ENCODE assay signal across 13 mouse cellular contexts in the genomic region with DNA sequence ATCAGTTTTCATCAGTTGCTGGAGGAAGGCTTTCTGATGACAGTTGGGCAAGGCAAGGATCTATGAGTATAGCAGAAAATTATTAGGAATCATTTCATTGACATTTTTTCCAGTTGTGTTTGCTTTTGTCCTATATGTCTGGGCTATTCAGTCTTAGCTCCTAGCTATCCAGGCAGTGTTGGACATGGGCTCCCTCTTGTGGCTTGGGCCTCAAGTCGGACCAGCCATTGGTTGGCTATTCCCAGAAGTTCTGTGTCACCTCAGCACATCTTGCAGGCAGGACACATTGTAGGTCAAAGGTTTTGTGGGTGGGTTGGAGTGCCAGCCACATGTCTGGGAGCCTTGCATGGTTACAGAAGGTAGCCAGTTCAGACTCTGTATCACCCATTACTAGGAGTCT. TPM values are rescaled to one million over a fixed set of nuclear protein-coding genes. Genes with fewer than 3 reads are reported as not detected.
DNase-seq lines count a peak whose midpoint lies in the region; ATAC-seq lines count a peak whose summit lies in the region.
"Had no signal": no experiment of that assay in that cellular context is flagged by ENCODE, and none has a peak within 500 bp of the region (broad histone marks: within the 10 kb centered on the region; RNA-seq: fewer than 3 reads in every experiment).

No protein-coding gene starts in this region.

- H3K27ac ChIP-seq in kidney, embryonic 15.5 days = no peak overlapping the region
- H3K27ac ChIP-seq: hindbrain, embryonic 13.5 days; limb, embryonic 12.5 days; midbrain, embryonic 10.5 days; neural tube, embryonic 12.5 days had no signal

- H3K4me3 ChIP-seq in kidney, embryonic 15.5 days (replicated peaks) = no peak overlapping the region
- H3K4me3 ChIP-seq: hindbrain, embryonic 13.5 days; limb, embryonic 12.5 days; midbrain, embryonic 10.5 days; neural tube, embryonic 12.5 days had no signal

- H3K9me3 ChIP-seq in kidney, embryonic 15.5 days (replicated peaks) = no peaks in the 10 kb centered on the region
- H3K9me3 ChIP-seq: hindbrain, embryonic 13.5 days; midbrain, embryonic 10.5 days; neural tube, embryonic 12.5 days had no signal

- no peak overlapping the region for H3K9ac ChIP-seq in kidney, embryonic 15.5 days
- H3K9ac ChIP-seq: hindbrain, embryonic 13.5 days; limb, embryonic 12.5 days; neural tube, embryonic 12.5 days had no signal

- H3K4me2 ChIP-seq in kidney, embryonic 15.5 days = no peak overlapping the region
- H3K4me2 ChIP-seq: hindbrain, embryonic 13.5 days; limb, embryonic 12.5 days; neural tube, embryonic 12.5 days had no signal

- no peaks in the 10 kb centered on the region for H3K36me3 ChIP-seq in kidney, embryonic 15.5 days
- H3K36me3 ChIP-seq: hindbrain, embryonic 13.5 days; limb, embryonic 12.5 days; midbrain, embryonic 10.5 days; neural tube, embryonic 12.5 days had no signal

- H3K27me3 ChIP-seq in kidney, embryonic 15.5 days = no peaks in the 10 kb centered on the region
- H3K27me3 ChIP-seq: hindbrain, embryonic 13.5 days; limb, embryonic 12.5 days; neural tube, embryonic 12.5 days had no signal

- peak; percentile 3 for DNase-seq in adrenal gland, adult 2 months
- DNase-seq in adrenal gland, postnatal 4 days (ENCODE audit: low spot score in 2 of 2) = no peak
- peak; percentile 3 to 4 for DNase-seq in kidney, postnatal 4 days
- DNase-seq in right cerebral cortex, adult 18-20 months = peak; percentile 0
- no peak for DNase-seq in right cerebral cortex, postnatal 14 days
- DNase-seq in testis, postnatal 10 days (ENCODE audit: low spot score) = peak; percentile 57
- no peak for DNase-seq in Muller cell, postnatal 12 days (ENCODE audit: inconsistent ontology term)

- ATAC-seq in kidney, embryonic 15.5 days (replicated peaks; ENCODE audit: low FRiP score) = no peak

- H3K4me1 ChIP-seq in kidney, embryonic 15.5 days = no peaks in the 10 kb centered on the region
- H3K4me1 ChIP-seq: hindbrain, embryonic 13.5 days; limb, embryonic 12.5 days; midbrain, embryonic 10.5 days; neural tube, embryonic 12.5 days had no signal

- 77% methylated on average over 1 of the region's 1 CpGs for WGBS in kidney, embryonic 15.5 days

RNA-seq across cellular contexts. Expression of a gene that starts 15.4 kb away (rescaled TPM):
- total RNA-seq in adrenal gland, adult 2 months (2021) = not detected
- polyA plus RNA-seq in adrenal gland, adult 2 months (2012; rRNA removed) = not detected in 2 replicates
- not detected for total RNA-seq in adrenal gland, postnatal 4 days (2021)
- not detected in 2 replicates for polyA plus RNA-seq in kidney, embryonic 15.5 days (2015; fragmentation: Nextera tagmentation; extraction: Ambion mirVana)
- total RNA-seq: gastrocnemius, adult 8-10 months had no signal
- polyA plus RNA-seq: hindbrain, embryonic 13.5 days; limb, embryonic 12.5 days; midbrain, embryonic 10.5 days; neural tube, embryonic 12.5 days had no signal

RNA-seq across cellular contexts. Expression of a gene that starts 44.2 kb away (rescaled TPM):
- 1 to 10 TPM in 1 of 2 experiments, under 1 TPM in 1; 0.40 to 1.2 TPM for total RNA-seq in adrenal gland, adult 2 months (2021)
- 0.25 and 0.32 TPM in 2 replicates for polyA plus RNA-seq in adrenal gland, adult 2 months (2012; rRNA removed)
- not detected for total RNA-seq in adrenal gland, postnatal 4 days (2021)
- not detected in 2 replicates for polyA plus RNA-seq in kidney, embryonic 15.5 days (2015; fragmentation: Nextera tagmentation; extraction: Ambion mirVana)
- total RNA-seq: gastrocnemius, adult 8-10 months had no signal
- polyA plus RNA-seq: hindbrain, embryonic 13.5 days; limb, embryonic 12.5 days; midbrain, embryonic 10.5 days; neural tube, embryonic 12.5 days had no signal

RNA-seq across cellular contexts. Expression of a gene that starts 53.3 kb away (rescaled TPM):
- total RNA-seq in adrenal gland, adult 2 months (2021) = 1 to 10 TPM; 3.7 to 3.8 TPM
- not detected in 2 replicates for polyA plus RNA-seq in adrenal gland, adult 2 months (2012; rRNA removed)
- 1 to 10 TPM; 4.2 to 4.3 TPM for total RNA-seq in adrenal gland, postnatal 4 days (2021)
- 2.8 and 4.0 TPM in 2 replicates for polyA plus RNA-seq in kidney, embryonic 15.5 days (2015; fragmentation: Nextera tagmentation; extraction: Ambion mirVana)

Comparison
In these comparisons a context has a peak if more than half of its experiments do, and no peak if none do; other contexts are left out.
1. DNase-seq: peak in adrenal gland, adult 2 months (single experiment), kidney, postnatal 4 days (2 of 2), right cerebral cortex, adult 18-20 months (single experiment) and testis, postnatal 10 days (single experiment); none in adrenal gland, postnatal 4 days (0 of 2), right cerebral cortex, postnatal 14 days (single experiment) and Muller cell, postnatal 12 days (single experiment).